Mouse (Mus musculus): Measurements from ENCODE around the gene Nmrk2. TPM values are rescaled to one million over a fixed set of nuclear protein-coding genes. Genes with fewer than 3 reads are reported as not detected.

The Nmrk2 gene
- polyA plus RNA-seq, 1 experiment from 2014 or later: not detected

DNA sequence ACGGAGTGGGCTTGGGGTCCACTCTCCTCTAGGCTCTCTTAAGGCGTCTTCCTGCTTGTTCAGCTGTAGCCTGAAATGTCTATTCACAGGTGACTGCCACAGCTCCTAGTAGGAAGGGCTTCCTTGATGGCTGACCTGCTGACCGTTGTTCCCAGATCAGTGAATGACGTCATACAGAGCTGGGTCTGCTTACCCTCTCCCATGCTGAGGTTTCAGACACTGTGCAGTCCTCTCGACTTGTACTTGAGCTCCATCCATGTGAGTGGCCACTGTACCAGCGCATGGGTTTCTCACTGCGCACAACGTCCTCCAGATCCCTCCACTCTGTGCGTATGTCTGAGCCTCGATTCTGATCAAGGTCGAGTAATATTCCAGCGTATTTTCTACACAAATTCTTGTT lies 49.2 kb downstream of the Nmrk2 start:
- Histone ChIP-seq H3K4me2 (peak overlapping the region; percentile 14; the same call in 1 of the 2 replicates), H3K4me1 (replicated peaks; ENCODE audit: control insufficient read depth, insufficient read depth, low read length) (peaks cover 13% of the 10 kb centered on the region), H3K27me3 (replicated peaks; ENCODE audit: control insufficient read depth, insufficient read depth, low read length) (no peaks in the 10 kb centered on the region), H3K9me3 (ENCODE audit: control insufficient read depth, low read length) (no peaks in the 10 kb centered on the region), H3K4me3 (ENCODE audit: low read depth, low read length) (no peak overlapping the region), H3K27ac (ENCODE audit: low read depth, low read length) (peak overlapping the region; percentile 6; the same call in 1 of the 2 replicates), H3K36me3 (ENCODE audit: control insufficient read depth, insufficient read depth, low read length) (peaks cover 68% of the 10 kb centered on the region), H3K9ac (ENCODE audit: low read depth, low read length) (no peak overlapping the region)
- WGBS: 64% methylated on average over 12 of the region's 12 CpGs
- peak; percentile 27 for ATAC-seq (replicated peaks; ENCODE audit: low FRiP score)
- DNase-seq (ENCODE audit: low spot score): no peak

- Histone ChIP-seq H3K4me1 (replicated peaks; ENCODE audit: control insufficient read depth, insufficient read depth, low read length) (peaks cover 13% of the 10 kb centered on the region), H3K9me3 (ENCODE audit: control insufficient read depth, low read length) (no peaks in the 10 kb centered on the region), H3K27me3 (replicated peaks; ENCODE audit: control insufficient read depth, insufficient read depth, low read length) (no peaks in the 10 kb centered on the region), H3K36me3 (ENCODE audit: control insufficient read depth, insufficient read depth, low read length) (peaks cover 71% of the 10 kb centered on the region), H3K4me3 (ENCODE audit: low read depth, low read length) (no peak overlapping the region), H3K27ac (ENCODE audit: low read depth, low read length) (no peak overlapping the region; the same call in 1 of the 2 replicates), H3K4me2 (no peak overlapping the region), H3K9ac (ENCODE audit: low read depth, low read length) (no peak overlapping the region)
- no peak for DNase-seq (ENCODE audit: low spot score)
- 71% methylated on average over 6 of the region's 6 CpGs for WGBS
- no peak for ATAC-seq (replicated peaks; ENCODE audit: low FRiP score)
These were observed 50.6 kb downstream of the Nmrk2 start for GRCm38 (mm10) chr10:81151261-81151660.

Other genes starting within 250 kb of the Nmrk2 start
- gene Gng7, start 187.1 kb downstream of the Nmrk2 start, polyA plus RNA-seq (2014; fragmentation: Nextera tagmentation; extraction: Ambion mirVana): 1.8 and 2.1 TPM in 2 replicates
- gene Diras1, start 176.4 kb downstream of the Nmrk2 start, polyA plus RNA-seq (2014; fragmentation: Nextera tagmentation; extraction: Ambion mirVana): 0.45 TPM in 1 of 2 replicates, not detected in the other
- gene Slc39a3, start 164.6 kb downstream of the Nmrk2 start, polyA plus RNA-seq (2014; fragmentation: Nextera tagmentation; extraction: Ambion mirVana): 9.1 and 9.4 TPM in 2 replicates
- 147 and 153 TPM in 2 replicates for gene Sgta, start 141.9 kb downstream of the Nmrk2 start, polyA plus RNA-seq (2014; fragmentation: Nextera tagmentation; extraction: Ambion mirVana)
- 80.3 and 84.0 TPM in 2 replicates for gene Thop1, start 132.0 kb downstream of the Nmrk2 start, polyA plus RNA-seq (2014; fragmentation: Nextera tagmentation; extraction: Ambion mirVana)
- 17.3 and 17.6 TPM in 2 replicates for gene Creb3l3, start 103.2 kb downstream of the Nmrk2 start, polyA plus RNA-seq (2014; fragmentation: Nextera tagmentation; extraction: Ambion mirVana)
- 201 and 207 TPM in 2 replicates for gene Map2k2, start 96.1 kb downstream of the Nmrk2 start, polyA plus RNA-seq (2014; fragmentation: Nextera tagmentation; extraction: Ambion mirVana)
- gene Zbtb7a, start 66.8 kb downstream of the Nmrk2 start, polyA plus RNA-seq (2014; fragmentation: Nextera tagmentation; extraction: Ambion mirVana): 31.6 and 34.2 TPM in 2 replicates
- 41.2 and 50.9 TPM in 2 replicates for gene Pias4, start 34.1 kb downstream of the Nmrk2 start, polyA plus RNA-seq (2014; fragmentation: Nextera tagmentation; extraction: Ambion mirVana)
- 626 and 647 TPM in 2 replicates for gene Eef2, start 25.4 kb downstream of the Nmrk2 start, polyA plus RNA-seq (2014; fragmentation: Nextera tagmentation; extraction: Ambion mirVana)
- 44.5 and 45.6 TPM in 2 replicates for gene Dapk3, start 19.0 kb downstream of the Nmrk2 start, polyA plus RNA-seq (2014; fragmentation: Nextera tagmentation; extraction: Ambion mirVana)
- gene 4930442H23Rik, start 18.2 kb downstream of the Nmrk2 start, polyA plus RNA-seq (2014; fragmentation: Nextera tagmentation; extraction: Ambion mirVana): not detected in 2 replicates
- 0.05 TPM in 1 of 2 replicates, not detected in the other for gene Atcay, start 28.8 kb upstream of the Nmrk2 start, polyA plus RNA-seq (2014; fragmentation: Nextera tagmentation; extraction: Ambion mirVana)
- gene Zfr2, start 31.1 kb upstream of the Nmrk2 start, polyA plus RNA-seq (2014; fragmentation: Nextera tagmentation; extraction: Ambion mirVana): 1.3 and 2.1 TPM in 2 replicates
- 2.1 TPM in 2 replicates for gene Matk, start 50.9 kb upstream of the Nmrk2 start, polyA plus RNA-seq (2014; fragmentation: Nextera tagmentation; extraction: Ambion mirVana)
- gene Mrpl54, start 64.9 kb upstream of the Nmrk2 start, polyA plus RNA-seq (2014; fragmentation: Nextera tagmentation; extraction: Ambion mirVana): 226 and 233 TPM in 2 replicates
- gene Apba3, start 64.9 kb upstream of the Nmrk2 start, polyA plus RNA-seq (2014; fragmentation: Nextera tagmentation; extraction: Ambion mirVana): 47.5 and 55.0 TPM in 2 replicates
- 1.8 TPM in 2 replicates for gene Tjp3, start 89.5 kb upstream of the Nmrk2 start, polyA plus RNA-seq (2014; fragmentation: Nextera tagmentation; extraction: Ambion mirVana)
- gene Pip5k1c, start 90.9 kb upstream of the Nmrk2 start, polyA plus RNA-seq (2014; fragmentation: Nextera tagmentation; extraction: Ambion mirVana): 40.0 and 42.5 TPM in 2 replicates
- 49.9 and 51.9 TPM in 2 replicates for gene Cactin, start 119.1 kb upstream of the Nmrk2 start, polyA plus RNA-seq (2014; fragmentation: Nextera tagmentation; extraction: Ambion mirVana)
- gene Tbxa2r, start 126.7 kb upstream of the Nmrk2 start, polyA plus RNA-seq (2014; fragmentation: Nextera tagmentation; extraction: Ambion mirVana): 7.8 and 7.9 TPM in 2 replicates
- gene Gipc3, start 141.2 kb upstream of the Nmrk2 start, polyA plus RNA-seq (2014; fragmentation: Nextera tagmentation; extraction: Ambion mirVana): not detected in 2 replicates
- gene Hmg20b, start 148.4 kb upstream of the Nmrk2 start, polyA plus RNA-seq (2014; fragmentation: Nextera tagmentation; extraction: Ambion mirVana): 68.6 and 69.2 TPM in 2 replicates
- gene Mfsd12, start 155.4 kb upstream of the Nmrk2 start, polyA plus RNA-seq (2014; fragmentation: Nextera tagmentation; extraction: Ambion mirVana): 11.2 TPM in 2 replicates
- 0.64 and 0.68 TPM in 2 replicates for gene 4930404N11Rik, start 163.8 kb upstream of the Nmrk2 start, polyA plus RNA-seq (2014; fragmentation: Nextera tagmentation; extraction: Ambion mirVana)
- 74.0 and 75.9 TPM in 2 replicates for gene Fzr1, start 176.5 kb upstream of the Nmrk2 start, polyA plus RNA-seq (2014; fragmentation: Nextera tagmentation; extraction: Ambion mirVana)
- gene Dohh, start 182.4 kb upstream of the Nmrk2 start, polyA plus RNA-seq (2014; fragmentation: Nextera tagmentation; extraction: Ambion mirVana): 97.4 and 99.3 TPM in 2 replicates
- 1.3 and 1.9 TPM in 2 replicates for gene Gm48551, start 182.4 kb upstream of the Nmrk2 start, polyA plus RNA-seq (2014; fragmentation: Nextera tagmentation; extraction: Ambion mirVana)
- gene Gm48552, start 187.0 kb upstream of the Nmrk2 start, polyA plus RNA-seq (2014; fragmentation: Nextera tagmentation; extraction: Ambion mirVana): 0.62 and 0.67 TPM in 2 replicates
- 3.8 and 4.5 TPM in 2 replicates for gene Smim24, start 191.0 kb upstream of the Nmrk2 start, polyA plus RNA-seq (2014; fragmentation: Nextera tagmentation; extraction: Ambion mirVana)

All from liver, embryonic 11.5 days (tissue).